Comparison of ENCODE assay signal across 8 mouse cellular contexts in genomic region chr5:27791303-27792172, GRCm38 (mm10). TPM values are rescaled to one million over a fixed set of nuclear protein-coding genes. Genes with fewer than 3 reads are reported as not detected.
DNase-seq lines count a peak whose midpoint lies in the region; ATAC-seq lines count a peak whose summit lies in the region.

Paxip1 (minus strand) TSS chr5:27791691.

- H3K9ac ChIP-seq in heart, embryonic 13.5 days = peak within 1 kb of the TSS; percentile 88
- peak within 1 kb of the TSS; percentile 96 for H3K9ac ChIP-seq in liver, embryonic 12.5 days
- peak within 1 kb of the TSS; percentile 61 for H3K9ac ChIP-seq in stomach, embryonic 15.5 days

- peak within 1 kb of the TSS; percentile 100 for H3K27ac ChIP-seq in brown adipose tissue, adult 24 weeks (replicated peaks; ENCODE audit: low read depth, low read length)
- H3K27ac ChIP-seq in heart, embryonic 13.5 days (replicated peaks) = peak within 1 kb of the TSS; percentile 96
- H3K27ac ChIP-seq in liver, embryonic 12.5 days = peak within 1 kb of the TSS; percentile 86
- peak within 1 kb of the TSS; percentile 93 for H3K27ac ChIP-seq in stomach, embryonic 15.5 days

- no peaks in the 10 kb centered on the region for H3K27me3 ChIP-seq in heart, embryonic 13.5 days (replicated peaks)
- no peaks in the 10 kb centered on the region for H3K27me3 ChIP-seq in liver, embryonic 12.5 days (replicated peaks)
- H3K27me3 ChIP-seq in stomach, embryonic 15.5 days (replicated peaks) = no peaks in the 10 kb centered on the region

- peak within 1 kb of the TSS; percentile 82 for H3K4me2 ChIP-seq in heart, embryonic 13.5 days
- H3K4me2 ChIP-seq in liver, embryonic 12.5 days = peak within 1 kb of the TSS; percentile 74
- peak within 1 kb of the TSS; percentile 65 for H3K4me2 ChIP-seq in stomach, embryonic 15.5 days

- under 1% methylated on average over 73 of the region's 73 CpGs for WGBS in heart, embryonic 13.5 days
- WGBS in liver, embryonic 12.5 days (ENCODE audit: insufficient replicate concordance) = under 1% methylated on average over 73 of the region's 73 CpGs
- WGBS in stomach, embryonic 15.5 days = under 1% methylated on average over 73 of the region's 73 CpGs

- peaks cover 22% of the 10 kb centered on the region for H3K36me3 ChIP-seq in heart, embryonic 13.5 days
- peaks cover 32% of the 10 kb centered on the region for H3K36me3 ChIP-seq in liver, embryonic 12.5 days
- H3K36me3 ChIP-seq in stomach, embryonic 15.5 days = peaks cover 14% of the 10 kb centered on the region

- peak within 1 kb of the TSS; percentile 77 for H3K4me3 ChIP-seq in brown adipose tissue, adult 24 weeks (ENCODE audit: insufficient read depth, low read depth, low read length)
- H3K4me3 ChIP-seq in heart, embryonic 13.5 days = peak within 1 kb of the TSS; percentile 70
- H3K4me3 ChIP-seq in liver, embryonic 12.5 days = peak within 1 kb of the TSS; percentile 86
- peak within 1 kb of the TSS; percentile 66 for H3K4me3 ChIP-seq in stomach, embryonic 15.5 days (replicated peaks)

- no peaks in the 10 kb centered on the region for H3K9me3 ChIP-seq in heart, embryonic 13.5 days
- no peaks in the 10 kb centered on the region for H3K9me3 ChIP-seq in liver, embryonic 12.5 days (replicated peaks)
- no peaks in the 10 kb centered on the region for H3K9me3 ChIP-seq in stomach, embryonic 15.5 days

- peak; percentile 98 for DNase-seq in CD4-positive, CD25-positive, alpha-beta regulatory T cell, adult 2 months (ENCODE audit: low read depth, low spot score)
- DNase-seq in fat pad, adult 2 months (ENCODE audit: extremely low read depth, low read depth, low spot score) = peak; percentile 34
- DNase-seq in kidney, postnatal 10 days = peak; percentile 98
- DNase-seq in natural killer cell, adult 2 months (ENCODE audit: low spot score in 2 of 2) = peak; percentile 96 to 97

- peaks cover 6% of the 10 kb centered on the region for H3K4me1 ChIP-seq in brown adipose tissue, adult 24 weeks (ENCODE audit: control insufficient read depth, insufficient read depth, insufficient read length, low read length)
- H3K4me1 ChIP-seq in heart, embryonic 13.5 days = peaks cover 26% of the 10 kb centered on the region
- H3K4me1 ChIP-seq in liver, embryonic 12.5 days = peaks cover 33% of the 10 kb centered on the region
- H3K4me1 ChIP-seq in stomach, embryonic 15.5 days = peaks cover 10% of the 10 kb centered on the region

- peak; percentile 93 for ATAC-seq in heart, embryonic 13.5 days (ENCODE audit: extremely low read depth, insufficient number of reproducible peaks, low FRiP score, low TSS enrichment)
- ATAC-seq in liver, embryonic 12.5 days = peak; percentile 94
- peak; percentile 96 for ATAC-seq in stomach, embryonic 15.5 days (ENCODE audit: insufficient read depth, low FRiP score, low read depth)

RNA-seq across cellular contexts. Expression of gene Paxip1, which starts in this region (rescaled TPM):
- polyA plus RNA-seq in brown adipose tissue, adult 24 weeks (2012; ENCODE audit: insufficient read depth, insufficient read length, missing spikeins) = 8.3 and 8.9 TPM in 2 replicates
- polyA plus RNA-seq in heart, embryonic 13.5 days (2015; fragmentation: Nextera tagmentation; extraction: Ambion mirVana) = 19.6 and 21.0 TPM in 2 replicates
- 31.6 and 33.4 TPM in 2 replicates for polyA plus RNA-seq in liver, embryonic 12.5 days (2016; fragmentation: Nextera tagmentation; extraction: Ambion mirVana)
- 28.0 and 31.3 TPM in 2 replicates for polyA plus RNA-seq in stomach, embryonic 15.5 days (2015; fragmentation: Nextera tagmentation; extraction: Ambion mirVana)

Comparison
In these comparisons a context has a peak if more than half of its experiments do, and no peak if none do; other contexts are left out.
1. Peak in every context shown above with its lines: DNase-seq, ATAC-seq, H3K4me3 ChIP-seq and H3K27ac ChIP-seq.
2. DNase-seq: peak in every context shown above with its lines; median percentile 98 in CD4-positive, CD25-positive, alpha-beta regulatory T cell, adult 2 months; 98 in kidney, postnatal 10 days; 96 in natural killer cell, adult 2 months; 34 in fat pad, adult 2 months.